Mouse (Mus musculus): ENCODE results near the gene Ctnna2.

GRCm38 (mm10) chr6:77511805-77512204, 467.7 kb downstream of the Ctnna2 start:
- no peak for TF ChIP-seq GATA1 (IDR thresholded peaks at IDR 0.05; ENCODE audit: low read length)
- TF ChIP-seq TAL1 (IDR thresholded peaks at IDR 0.05; ENCODE audit: low read length) = no peak

Measured in erythroblast, embryonic 14.5 days (primary cell).